Mouse (Mus musculus) erythroblast, embryonic 14.5 days (primary cell): ENCODE data around the gene Gm10300.

Experiments
- GATA1 ChIP-seq: IDR thresholded peaks from 2 replicates; pipeline ENCODE4 v1.6.1; 2012; ENCODE audit warnings: low read length, inconsistent platforms, mixed read lengths
- TAL1 ChIP-seq: IDR thresholded peaks from 3 replicates; pipeline ENCODE4 v1.6.1; 2012; ENCODE audit warnings: low read length, inconsistent platforms, mixed read lengths

GRCm38 (mm10) chr4:132067112-132067937 is 7.2 kb upstream of the Gm10300 start:
- TF ChIP-seq TAL1 (no peak), GATA1 (no peak)
